ENCODE assay signal across 9 mouse cellular contexts in genomic region chr5:123067395-123067995, GRCm38 (mm10). TPM values are rescaled to one million over a fixed set of nuclear protein-coding genes. Genes with fewer than 3 reads are reported as not detected.
DNase-seq lines count a peak whose midpoint lies in the region; ATAC-seq and TF ChIP-seq lines count a peak whose summit lies in the region.
"Had no signal": no experiment of that assay in that cellular context is flagged by ENCODE, and none has a peak within 500 bp of the region (broad histone marks: within the 10 kb centered on the region; RNA-seq: fewer than 3 reads in every experiment).

No protein-coding gene starts in this region.

- no peaks in the 10 kb centered on the region for H3K27me3 ChIP-seq in heart, embryonic 13.5 days (replicated peaks)
- H3K27me3 ChIP-seq in liver, embryonic 14.5 days (ENCODE audit: control insufficient read depth, insufficient read depth, low read length), result no peaks in the 10 kb centered on the region

- no peak for TF ChIP-seq EP300 in liver, embryonic 14.5 days (IDR thresholded peaks at IDR 0.05; ENCODE audit: low read depth)

- peaks cover 15% of the 10 kb centered on the region for H3K4me1 ChIP-seq in heart, embryonic 13.5 days
- H3K4me1 ChIP-seq in liver, embryonic 14.5 days (replicated peaks; ENCODE audit: control insufficient read depth in 2 of 2, insufficient read depth in 2 of 2, low read length in 1 of 2), result peaks cover 6 to 7% of the 10 kb centered on the region in 2 experiments; a peak in 3 of 4 replicates

- TF ChIP-seq CTCF in liver, embryonic 14.5 days (IDR thresholded peaks at IDR 0.05; ENCODE audit: low read depth), result peak; percentile 47; the same call in 1 of the 2 replicates

- H3K4me3 ChIP-seq in heart, embryonic 13.5 days, result no peak overlapping the region
- H3K4me3 ChIP-seq in liver, embryonic 14.5 days (ENCODE audit: insufficient read depth in 1 of 2, low read depth in 2 of 2, low read length in 2 of 2), result no peak overlapping the region

- no peaks in the 10 kb centered on the region for H3K9me3 ChIP-seq in heart, embryonic 13.5 days
- no peaks in the 10 kb centered on the region for H3K9me3 ChIP-seq in liver, embryonic 14.5 days (ENCODE audit: control insufficient read depth, low read length)

- H3K36me3 ChIP-seq in heart, embryonic 13.5 days, result no peaks in the 10 kb centered on the region
- H3K36me3 ChIP-seq in liver, embryonic 14.5 days (replicated peaks; ENCODE audit: control insufficient read depth, insufficient read depth, low read depth), result no peaks in the 10 kb centered on the region

- WGBS in heart, embryonic 13.5 days, result 11% methylated on average over 6 of the region's 6 CpGs
- 11% methylated on average over 6 of the region's 6 CpGs for WGBS in liver, embryonic 14.5 days (ENCODE audit: insufficient replicate concordance)

- ATAC-seq in heart, embryonic 13.5 days (ENCODE audit: extremely low read depth, insufficient number of reproducible peaks, low FRiP score, low TSS enrichment), result peak; percentile 46
- peak; percentile 74 for ATAC-seq in liver, embryonic 14.5 days (ENCODE audit: insufficient read depth)

- no peak overlapping the region for H3K9ac ChIP-seq in heart, embryonic 13.5 days
- 0 out of 2 replicates have a peak overlapping the region, but pooled peaks have one; percentile 9 for H3K9ac ChIP-seq in liver, embryonic 14.5 days (replicated peaks)

- peak; percentile 96 for DNase-seq in heart, adult 11 months
- no peak for DNase-seq in heart, postnatal 25 days (ENCODE audit: low spot score)
- DNase-seq in NIH3T3 (ENCODE audit: low read depth), result peak; percentile 68
- peak; percentile 62 to 76 (median 65) for DNase-seq in liver, embryonic 14.5 days (ENCODE audit: low read depth in 3 of 3, low spot score in 3 of 3)
- no peak for DNase-seq in frontal cortex, postnatal 36 days (ENCODE audit: low spot score in 2 of 2)
- no peak for DNase-seq in cerebellum, postnatal 14 days
- DNase-seq in urinary bladder, postnatal 4 days (ENCODE audit: low spot score in 2 of 2), result no peak

- H3K4me2 ChIP-seq in heart, embryonic 13.5 days, result peak overlapping the region; percentile 31; the same call in 1 of the 2 replicates
- no peak overlapping the region for H3K4me2 ChIP-seq in liver, embryonic 14.5 days (ENCODE audit: low read depth)

- peak overlapping the region; percentile 84 for H3K27ac ChIP-seq in heart, embryonic 13.5 days (replicated peaks)
- H3K27ac ChIP-seq in liver, embryonic 14.5 days, result no peak overlapping the region

- intact Hi-C loops in heart, postnatal 25 days (cut with DNase I), result no loop called here

RNA-seq across cellular contexts. Expression of gene Tmem120b, which starts 0.7 kb away (rescaled TPM):
- total RNA-seq in heart, postnatal 25 days (2021), result 10 to 100 TPM in 1 of 2 experiments, 1 to 10 TPM in 1; 8.6 to 10.6 TPM
- polyA plus RNA-seq in heart, embryonic 13.5 days (2015; fragmentation: Nextera tagmentation; extraction: Ambion mirVana), result 11.8 and 12.9 TPM in 2 replicates
- polyA plus RNA-seq in liver, embryonic 14.5 days (2012; rRNA removed), result 17.7 and 19.0 TPM in 2 replicates
- polyA plus RNA-seq in liver, embryonic 14.5 days (2014; fragmentation: Nextera tagmentation; extraction: Ambion mirVana), result 18.0 and 18.1 TPM in 2 replicates

RNA-seq across cellular contexts. Expression of gene Morn3, which starts 20.7 kb away (rescaled TPM):
- not detected for total RNA-seq in heart, postnatal 25 days (2021)
- polyA plus RNA-seq in heart, embryonic 13.5 days (2015; fragmentation: Nextera tagmentation; extraction: Ambion mirVana), result not detected in 2 replicates
- polyA plus RNA-seq in liver, embryonic 14.5 days (2012; rRNA removed), result not detected in 2 replicates
- polyA plus RNA-seq in liver, embryonic 14.5 days (2014; fragmentation: Nextera tagmentation; extraction: Ambion mirVana), result not detected in 2 replicates
- polyA plus RNA-seq: neural tube, embryonic 11.5 days had no signal

RNA-seq across cellular contexts. Expression of gene Orai1, which starts 52.6 kb away (rescaled TPM):
- 10 to 100 TPM; 15.1 to 16.1 TPM for total RNA-seq in heart, postnatal 25 days (2021)
- 19.1 TPM in 2 replicates for polyA plus RNA-seq in heart, embryonic 13.5 days (2015; fragmentation: Nextera tagmentation; extraction: Ambion mirVana)
- 7.4 and 9.2 TPM in 2 replicates for polyA plus RNA-seq in liver, embryonic 14.5 days (2012; rRNA removed)
- polyA plus RNA-seq in liver, embryonic 14.5 days (2014; fragmentation: Nextera tagmentation; extraction: Ambion mirVana), result 6.3 and 8.1 TPM in 2 replicates

Comparison
In these comparisons a context has a peak if more than half of its experiments do, and no peak if none do; other contexts are left out.
1. DNase-seq: peak in heart, adult 11 months (single experiment), NIH3T3 (single experiment) and liver, embryonic 14.5 days (3 of 3); none in heart, postnatal 25 days (single experiment), frontal cortex, postnatal 36 days (0 of 2), cerebellum, postnatal 14 days (0 of 2) and urinary bladder, postnatal 4 days (0 of 2).